26 mouse cellular contexts compared by ENCODE assay signal in genomic region chr6:128047239-128047638, GRCm38 (mm10).
DNase-seq lines count a peak whose midpoint lies in the region; ATAC-seq and TF ChIP-seq lines count a peak whose summit lies in the region.
"Had no signal": no experiment of that assay in that cellular context is flagged by ENCODE, and none has a peak within 500 bp of the region (broad histone marks: within the 10 kb centered on the region; RNA-seq: fewer than 3 reads in every experiment).

No protein-coding gene starts in this region.

- WGBS in cerebellum, adult 2 months: 78% methylated on average over 8 of the region's 8 CpGs
- WGBS in heart, embryonic 12.5 days: 70% methylated on average over 8 of the region's 8 CpGs
- WGBS in heart, postnatal 0 days: 68% methylated on average over 8 of the region's 8 CpGs

- 0 out of 2 replicates have a peak overlapping the region, but pooled peaks have one; percentile 37 for H3K9ac ChIP-seq in heart, embryonic 12.5 days
- no peak overlapping the region for H3K9ac ChIP-seq in heart, postnatal 0 days (replicated peaks; ENCODE audit: low read depth, low read length)
- H3K9ac ChIP-seq: embryonic facial prominence, embryonic 12.5 days; kidney, embryonic 15.5 days; limb, embryonic 12.5 days; liver, embryonic 13.5 days; neural tube, embryonic 15.5 days had no signal

- H3K4me1 ChIP-seq in cerebellum, adult 2 months (ENCODE audit: control insufficient read depth, insufficient read depth, low read length): peaks cover 44% of the 10 kb centered on the region
- H3K4me1 ChIP-seq in heart, embryonic 12.5 days (replicated peaks): peaks cover 63% of the 10 kb centered on the region
- peaks cover 51% of the 10 kb centered on the region for H3K4me1 ChIP-seq in heart, postnatal 0 days (ENCODE audit: control insufficient read depth, insufficient read depth)

- no peaks in the 10 kb centered on the region for H3K36me3 ChIP-seq in heart, embryonic 12.5 days
- no peaks in the 10 kb centered on the region for H3K36me3 ChIP-seq in heart, postnatal 0 days (replicated peaks; ENCODE audit: control insufficient read depth, insufficient read depth, low read length)
- H3K36me3 ChIP-seq: embryonic facial prominence, embryonic 12.5 days; hindbrain, embryonic 10.5 days; kidney, embryonic 15.5 days; limb, embryonic 12.5 days; liver, embryonic 13.5 days; neural tube, embryonic 15.5 days had no signal

- no peak for TF ChIP-seq POLR2A in cerebellum, adult 2 months (IDR thresholded peaks at IDR 0.05; ENCODE audit: borderline replicate concordance, insufficient read depth, low read length)

- intact Hi-C loops in heart, postnatal 25 days (cut with DNase I): no loop called here

- H3K4me2 ChIP-seq in heart, embryonic 12.5 days: no peak overlapping the region
- H3K4me2 ChIP-seq in heart, postnatal 0 days (ENCODE audit: low read depth, low read length): no peak overlapping the region
- H3K4me2 ChIP-seq: embryonic facial prominence, embryonic 12.5 days; kidney, embryonic 15.5 days; limb, embryonic 12.5 days; liver, embryonic 13.5 days; neural tube, embryonic 15.5 days had no signal

- DNase-seq in cerebellum, adult 2 months: no peak
- no peak for DNase-seq in cerebellum, adult 9-11 months
- no peak for DNase-seq in heart, adult 18-20 months
- DNase-seq in heart, postnatal 0 days (ENCODE audit: low spot score): no peak
- DNase-seq in heart, postnatal 25 days (ENCODE audit: low spot score): no peak
- no peak for DNase-seq in testis, postnatal 10 days (ENCODE audit: low spot score)
- DNase-seq: adrenal gland, postnatal 10 days; embryo, embryonic 11 days; gastrocnemius, postnatal 36 days; kidney, adult 18-20 months; kidney, postnatal 25 days; liver, embryonic 13.5 days; lung, adult 2 months; lung, postnatal 10 days; midbrain, embryonic 14.5 days; retina, postnatal 1 day; right cerebral cortex, postnatal 14 days had no signal

- TF ChIP-seq EP300 in heart, postnatal 0 days (IDR thresholded peaks at IDR 0.05; ENCODE audit: low read depth): no peak

- no peak overlapping the region for H3K4me3 ChIP-seq in cerebellum, adult 2 months (replicated peaks; ENCODE audit: insufficient read depth, low read depth, low read length)
- H3K4me3 ChIP-seq in heart, embryonic 12.5 days: no peak overlapping the region
- no peak overlapping the region for H3K4me3 ChIP-seq in heart, postnatal 0 days (ENCODE audit: low read depth, low read length)
- H3K4me3 ChIP-seq: embryonic facial prominence, embryonic 12.5 days; hindbrain, embryonic 10.5 days; kidney, embryonic 15.5 days; limb, embryonic 12.5 days; liver, embryonic 13.5 days; neural tube, embryonic 15.5 days had no signal

- H3K27ac ChIP-seq in cerebellum, adult 2 months (ENCODE audit: insufficient read depth, low read length): peak overlapping the region; percentile 61; the same call in 1 of the 2 replicates
- peak overlapping the region; percentile 93 for H3K27ac ChIP-seq in heart, embryonic 12.5 days (ENCODE audit: poor library complexity, severe bottlenecking)
- peak overlapping the region; percentile 80 for H3K27ac ChIP-seq in heart, postnatal 0 days (ENCODE audit: low read depth)
- H3K27ac ChIP-seq: embryonic facial prominence, embryonic 12.5 days; kidney, embryonic 15.5 days; limb, embryonic 12.5 days; liver, embryonic 13.5 days; neural tube, embryonic 15.5 days had no signal

- H3K9me3 ChIP-seq in heart, embryonic 12.5 days (replicated peaks): no peaks in the 10 kb centered on the region
- no peaks in the 10 kb centered on the region for H3K9me3 ChIP-seq in heart, postnatal 0 days (replicated peaks; ENCODE audit: control insufficient read depth, low read length)
- H3K9me3 ChIP-seq: embryonic facial prominence, embryonic 12.5 days; hindbrain, embryonic 10.5 days; kidney, embryonic 15.5 days; limb, embryonic 12.5 days; liver, embryonic 13.5 days; neural tube, embryonic 15.5 days had no signal

- no peaks in the 10 kb centered on the region for H3K27me3 ChIP-seq in cerebellum, adult 2 months (ENCODE audit: control insufficient read depth, insufficient read depth, low read length)
- H3K27me3 ChIP-seq in heart, embryonic 12.5 days (replicated peaks): no peaks in the 10 kb centered on the region
- no peaks in the 10 kb centered on the region for H3K27me3 ChIP-seq in heart, postnatal 0 days (ENCODE audit: control insufficient read depth, insufficient read depth, low read length)
- H3K27me3 ChIP-seq: embryonic facial prominence, embryonic 12.5 days; kidney, embryonic 15.5 days; limb, embryonic 12.5 days; liver, embryonic 13.5 days; neural tube, embryonic 15.5 days; Patski had no signal

- no peak for ATAC-seq in heart, embryonic 12.5 days (ENCODE audit: insufficient number of reproducible peaks, low FRiP score)
- no peak for ATAC-seq in heart, postnatal 0 days (ENCODE audit: insufficient read depth, low read depth)
- ATAC-seq: forebrain, embryonic 14.5 days; hindbrain, embryonic 16.5 days; Patski had no signal

- no peak for TF ChIP-seq CTCF in cerebellum, adult 2 months (IDR thresholded peaks at IDR 0.05; ENCODE audit: borderline replicate concordance, insufficient read depth, low read depth, low read length)
- no peak for TF ChIP-seq CTCF in heart, postnatal 0 days (IDR thresholded peaks at IDR 0.05; ENCODE audit: low read depth)
